ENCODE assay signal across 12 mouse cellular contexts in genomic region chr3:10511376-10511775, GRCm38 (mm10).
A peak's percentile ranks its signal among the peaks of the same experiment; 100 is the strongest.
DNase-seq lines count a peak whose midpoint lies in the region; ATAC-seq and TF ChIP-seq lines count a peak whose summit lies in the region.
"Had no signal": no experiment of that assay in that cellular context is flagged by ENCODE, and none has a peak within 500 bp of the region (broad histone marks: within the 10 kb centered on the region; RNA-seq: fewer than 3 reads in every experiment).

No protein-coding gene starts in this region.

- ATAC-seq in limb, embryonic 14.5 days (ENCODE audit: low FRiP score, low read depth) = no peak
- no peak for ATAC-seq in megakaryocyte-erythroid progenitor cell, adult 5-6 weeks (replicated peaks; ENCODE audit: low FRiP score, low TSS enrichment, poor library complexity, severe bottlenecking)

- no peaks in the 10 kb centered on the region for H3K4me1 ChIP-seq in limb, embryonic 14.5 days (ENCODE audit: control insufficient read depth, insufficient read depth, low read length)
- H3K4me1 ChIP-seq in limb, embryonic 10.5 days = no peaks in the 10 kb centered on the region
- H3K4me1 ChIP-seq: embryonic facial prominence, embryonic 13.5 days; heart, embryonic 12.5 days; limb, embryonic 12.5 days had no signal

- no peaks in the 10 kb centered on the region; the same call in 1 of the 2 replicates for H3K9me3 ChIP-seq in limb, embryonic 14.5 days (ENCODE audit: control insufficient read depth, low read length)
- no peaks in the 10 kb centered on the region for H3K9me3 ChIP-seq in limb, embryonic 10.5 days (replicated peaks)
- H3K9me3 ChIP-seq: embryonic facial prominence, embryonic 13.5 days; heart, embryonic 12.5 days; limb, embryonic 12.5 days had no signal

- H3K27ac ChIP-seq in limb, embryonic 14.5 days (replicated peaks; ENCODE audit: low read depth, low read length) = no peak overlapping the region
- no peak overlapping the region for H3K27ac ChIP-seq in limb, embryonic 10.5 days
- H3K27ac ChIP-seq: embryonic facial prominence, embryonic 13.5 days; limb, embryonic 12.5 days had no signal

- H3K9ac ChIP-seq in limb, embryonic 14.5 days (ENCODE audit: low read depth, low read length, severe bottlenecking) = no peak overlapping the region
- H3K9ac ChIP-seq: embryonic facial prominence, embryonic 13.5 days; heart, embryonic 12.5 days; limb, embryonic 12.5 days had no signal

- no peaks in the 10 kb centered on the region for H3K36me3 ChIP-seq in limb, embryonic 14.5 days (ENCODE audit: control insufficient read depth, insufficient read depth, low read length)
- H3K36me3 ChIP-seq in limb, embryonic 10.5 days = no peaks in the 10 kb centered on the region
- H3K36me3 ChIP-seq: embryonic facial prominence, embryonic 13.5 days; heart, embryonic 12.5 days; limb, embryonic 12.5 days had no signal

- no peak overlapping the region for H3K4me3 ChIP-seq in limb, embryonic 14.5 days (replicated peaks; ENCODE audit: low read length)
- no peak overlapping the region for H3K4me3 ChIP-seq in limb, embryonic 10.5 days
- H3K4me3 ChIP-seq: embryonic facial prominence, embryonic 13.5 days; heart, embryonic 12.5 days; limb, embryonic 12.5 days had no signal

- no peak for TF ChIP-seq POLR2A in limb, embryonic 14.5 days (IDR thresholded peaks at IDR 0.05; ENCODE audit: borderline replicate concordance, extremely low read depth, insufficient read depth, insufficient read length)

- 50% methylated on average over 1 of the region's 1 CpGs for WGBS in limb, embryonic 14.5 days
- WGBS in limb, embryonic 10.5 days = 75% methylated on average over 1 of the region's 1 CpGs

- DNase-seq in cerebellum, postnatal 25 days = peak; percentile 9 to 14
- no peak for DNase-seq in cerebellum, adult 8-10 months
- DNase-seq in limb, embryonic 14.5 days (ENCODE audit: low spot score) = peak; percentile 63
- DNase-seq in limb, embryonic 10.5 days (ENCODE audit: low spot score) = no peak
- peak; percentile 20 to 37 for DNase-seq in gastrocnemius, adult 8-10 months (ENCODE audit: low spot score in 2 of 2)
- DNase-seq in right cerebral cortex, postnatal 25 days = peak; percentile 19
- DNase-seq in lung, postnatal 36 days = no peak
- DNase-seq: B cell, adult 2 months had no signal

- H3K4me2 ChIP-seq in limb, embryonic 14.5 days (replicated peaks; ENCODE audit: low read depth, low read length, severe bottlenecking) = no peak overlapping the region
- H3K4me2 ChIP-seq: embryonic facial prominence, embryonic 13.5 days; heart, embryonic 12.5 days; limb, embryonic 12.5 days had no signal

- no peaks in the 10 kb centered on the region for H3K27me3 ChIP-seq in limb, embryonic 14.5 days (ENCODE audit: control insufficient read depth, insufficient read depth, low read length)
- H3K27me3 ChIP-seq in limb, embryonic 10.5 days (ENCODE audit: low read depth, poor library complexity, severe bottlenecking) = no peaks in the 10 kb centered on the region
- H3K27me3 ChIP-seq: embryonic facial prominence, embryonic 13.5 days; heart, embryonic 12.5 days; limb, embryonic 12.5 days had no signal

Comparison
In these comparisons a context has a peak if more than half of its experiments do, and no peak if none do; other contexts are left out.
1. DNase-seq: peak in cerebellum, postnatal 25 days (2 of 2), limb, embryonic 14.5 days (single experiment), gastrocnemius, adult 8-10 months (2 of 2) and right cerebral cortex, postnatal 25 days (single experiment); none in cerebellum, adult 8-10 months (single experiment), limb, embryonic 10.5 days (single experiment) and lung, postnatal 36 days (single experiment).